Mouse (Mus musculus) hindbrain, embryonic 12.5 days (tissue): ENCODE results near the gene Ankrd10. TPM values are rescaled to one million over a fixed set of nuclear protein-coding genes. Genes with fewer than 3 reads are reported as not detected.
"Not testable (repeated sequence)": the region's sequence is repeated elsewhere in the genome, so short reads cannot be mapped to it uniquely, and the experiment has no call there.

ENCODE experiments used
- ATAC-seq: fragments of 200-750 bp; cut with Nextera tagmentation; 2 replicates; pipeline ENCODE4 v1.8.0; 2017; ENCODE audit warnings: moderate TSS enrichment; ENCODE audit not compliant: low FRiP score
- H3K27ac ChIP-seq: fragments of 300-500 bp; sonication (generic); 2 replicates; pipeline ENCODE4 v1.5.1; 2016; ENCODE audit warnings: mild to moderate bottlenecking
- H3K27me3 ChIP-seq: fragments of 300-500 bp; sonication (generic); 2 replicates; pipeline ENCODE4 v1.6.1; 2016; ENCODE audit warnings: mild to moderate bottlenecking
- H3K36me3 ChIP-seq: fragments of 300-500 bp; sonication (generic); 2 replicates; pipeline ENCODE4 v1.6.1; 2016; ENCODE audit warnings: mild to moderate bottlenecking
- H3K4me1 ChIP-seq: fragments of 300-500 bp; sonication (generic); 2 replicates; pipeline ENCODE4 v1.6.1; 2016
- H3K4me2 ChIP-seq: fragments of 300-500 bp; sonication (generic); replicated peaks from 2 replicates; pipeline ENCODE4 v1.6.1; 2016; ENCODE audit warnings: mild to moderate bottlenecking
- H3K4me3 ChIP-seq: fragments of 300-500 bp; sonication (generic); 2 replicates; pipeline ENCODE4 v1.5.1; 2016; ENCODE audit warnings: mild to moderate bottlenecking
- H3K9ac ChIP-seq: fragments of 300-500 bp; sonication (generic); 2 replicates; pipeline ENCODE4 v1.6.1; 2016; ENCODE audit warnings: mild to moderate bottlenecking, moderate library complexity
- H3K9me3 ChIP-seq: fragments of 300-500 bp; sonication (generic); replicated peaks from 2 replicates; pipeline ENCODE4 v1.6.1; 2016; ENCODE audit warnings: mild to moderate bottlenecking
- WGBS: fragments of 180-500 bp; shearing (Covaris S2); methylation state at CpG from one replicate; pipeline ENCODE4 v1.1.7; 2016; 5-methylcytosine and 5-hydroxymethylcytosine counted together
- microRNA-seq: library from miRNA; unstranded; fragments of <30 nt; microRNA quantifications from one replicate; pipeline ENCODE4, GENCODE M21; 2017
- polyA plus RNA-seq: library from polyadenylated mRNA; unstranded; fragments of >200 nt; fragmentation: Nextera tagmentation; extraction: Ambion mirVana; gene quantifications from 2 replicates; pipeline ENCODE4 v1.2.1, GENCODE M21; 2016

The Ankrd10 gene
- polyA plus RNA-seq, 1 experiment from 2014 or later: 110 TPM

DNA sequence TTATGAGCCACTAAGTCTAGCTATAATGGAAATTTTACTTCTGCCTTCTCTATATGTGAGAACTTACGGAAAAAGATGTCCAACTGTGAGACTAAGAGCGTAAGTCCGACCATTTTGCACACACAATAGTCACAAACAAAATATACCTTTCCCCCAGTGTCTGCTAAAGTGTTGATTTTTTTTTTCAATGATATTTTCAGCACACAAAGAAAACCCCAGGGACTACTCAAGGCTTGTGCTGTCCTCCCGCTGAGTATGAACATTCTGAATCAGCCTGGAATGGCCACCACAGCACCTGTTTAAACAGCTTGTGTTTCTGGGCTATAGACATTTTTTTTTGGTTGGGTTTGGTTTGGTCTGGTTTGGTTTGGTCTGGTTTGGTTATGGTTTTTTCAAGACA lies 64.8 kb downstream of the Ankrd10 start:
- Histone ChIP-seq H3K4me3 (no peak overlapping the region), H3K9me3 (no peaks in the 10 kb centered on the region), H3K36me3 (peaks cover 17% of the 10 kb centered on the region), H3K9ac (no peak overlapping the region), H3K27me3 (no peaks in the 10 kb centered on the region), H3K4me1 (no peaks in the 10 kb centered on the region), H3K4me2 (no peak overlapping the region), H3K27ac (no peak overlapping the region)
- no peak for ATAC-seq
- 92% methylated on average over 4 of the region's 4 CpGs for WGBS

DNA sequence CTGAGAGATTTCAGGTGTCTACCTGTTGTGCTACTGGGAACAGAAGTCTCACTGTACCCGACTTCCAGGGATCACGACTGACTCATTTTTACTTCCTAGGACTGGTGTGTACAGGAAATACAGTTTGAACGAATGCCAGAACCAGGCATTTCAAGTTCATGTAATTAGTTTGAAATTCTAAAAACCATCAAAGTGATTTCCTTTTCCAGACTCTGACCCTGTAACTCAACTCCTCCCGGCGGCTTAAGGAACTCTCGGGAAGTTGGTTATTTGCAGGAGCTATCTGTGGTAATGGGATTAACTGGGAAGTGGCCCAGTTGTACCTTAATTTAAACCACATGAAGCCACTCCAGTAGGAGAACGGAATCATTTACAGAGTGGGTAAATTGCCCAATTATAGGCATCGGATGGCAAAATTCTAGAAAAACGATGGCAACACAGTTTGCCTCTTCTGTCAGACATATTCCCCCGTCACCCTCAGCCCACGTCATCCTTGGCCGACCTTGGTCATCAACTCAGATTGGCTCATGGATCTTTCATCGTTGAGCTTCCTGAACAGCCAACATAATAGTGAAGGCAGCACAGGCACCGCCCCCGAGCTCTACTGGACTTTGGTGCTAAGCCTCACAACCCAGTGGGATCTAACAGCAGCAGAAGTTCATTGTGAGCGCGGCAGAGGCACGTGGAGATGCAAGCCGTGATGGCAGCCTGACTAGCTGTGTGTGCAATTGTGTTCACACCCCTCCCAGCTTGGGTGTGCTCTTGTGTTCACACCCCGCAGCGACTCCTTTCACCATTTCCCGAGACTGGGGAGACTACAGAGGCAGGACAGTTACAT lies 66.1 kb downstream of the Ankrd10 start:
- Histone ChIP-seq H3K27ac (no peak overlapping the region), H3K9ac (no peak overlapping the region), H3K4me3 (no peak overlapping the region), H3K4me2 (no peak overlapping the region), H3K27me3 (no peaks in the 10 kb centered on the region), H3K4me1 (no peaks in the 10 kb centered on the region), H3K36me3 (peaks cover 28% of the 10 kb centered on the region), H3K9me3 (no peaks in the 10 kb centered on the region)
- no peak for ATAC-seq
- 87% methylated on average over 22 of the region's 22 CpGs for WGBS

DNA sequence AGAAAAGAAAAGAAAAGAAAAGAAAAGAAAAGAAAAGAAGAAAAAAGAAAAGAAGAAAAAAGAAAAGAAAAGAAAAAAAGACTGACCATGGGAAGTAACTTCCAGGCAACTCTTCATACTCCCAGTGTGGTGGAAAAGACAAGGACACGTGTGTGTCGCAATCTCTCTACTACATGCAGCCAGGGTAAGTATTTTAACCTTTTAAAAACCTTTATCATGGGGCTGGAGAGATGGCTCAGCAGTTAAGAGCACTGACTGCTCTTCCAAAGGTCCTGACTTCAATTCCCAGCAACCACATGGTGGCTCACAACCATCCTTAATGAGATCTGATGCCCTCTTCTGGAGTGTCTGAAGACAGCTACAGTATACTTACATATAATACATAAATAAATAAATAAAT lies 67.4 kb downstream of the Ankrd10 start:
- not testable (repeated sequence) for H3K9ac ChIP-seq, H3K4me2 ChIP-seq, H3K9me3 ChIP-seq, H3K4me1 ChIP-seq, H3K27me3 ChIP-seq, H3K4me3 ChIP-seq, H3K27ac ChIP-seq, ATAC-seq
- WGBS: 92% methylated on average over 2 of the region's 2 CpGs
- H3K36me3 ChIP-seq: peaks cover 41% of the 10 kb centered on the region

DNA sequence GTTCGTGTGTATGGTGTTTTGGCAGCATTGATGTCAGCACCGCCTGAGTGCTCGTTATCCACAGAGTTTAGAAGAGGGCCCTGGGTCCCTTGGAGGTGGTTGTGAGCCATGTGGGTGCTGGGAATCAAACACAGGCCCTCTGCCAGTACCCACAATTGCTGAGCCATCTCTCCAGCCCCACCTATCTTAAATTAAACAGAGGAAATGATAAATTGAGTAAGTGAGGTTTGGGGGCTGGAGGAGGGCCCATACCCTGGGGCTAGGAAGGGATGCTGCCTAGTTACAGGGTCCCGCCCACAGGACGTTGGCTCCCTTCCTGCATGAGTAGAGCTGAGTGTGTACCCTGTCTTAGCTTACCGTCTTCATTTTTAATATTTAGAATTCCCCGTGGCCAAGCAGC lies 70.8 kb downstream of the Ankrd10 start:
- H3K4me1 ChIP-seq: peaks cover 6% of the 10 kb centered on the region
- H3K36me3 ChIP-seq: peaks cover 56% of the 10 kb centered on the region
- no peak overlapping the region for H3K9ac ChIP-seq
- no peak for ATAC-seq
- no peaks in the 10 kb centered on the region for H3K9me3 ChIP-seq
- H3K27me3 ChIP-seq: no peaks in the 10 kb centered on the region
- no peak overlapping the region for H3K4me3 ChIP-seq
- WGBS: 90% methylated on average over 7 of the region's 7 CpGs
- H3K4me2 ChIP-seq: no peak overlapping the region
- no peak overlapping the region for H3K27ac ChIP-seq

DNA sequence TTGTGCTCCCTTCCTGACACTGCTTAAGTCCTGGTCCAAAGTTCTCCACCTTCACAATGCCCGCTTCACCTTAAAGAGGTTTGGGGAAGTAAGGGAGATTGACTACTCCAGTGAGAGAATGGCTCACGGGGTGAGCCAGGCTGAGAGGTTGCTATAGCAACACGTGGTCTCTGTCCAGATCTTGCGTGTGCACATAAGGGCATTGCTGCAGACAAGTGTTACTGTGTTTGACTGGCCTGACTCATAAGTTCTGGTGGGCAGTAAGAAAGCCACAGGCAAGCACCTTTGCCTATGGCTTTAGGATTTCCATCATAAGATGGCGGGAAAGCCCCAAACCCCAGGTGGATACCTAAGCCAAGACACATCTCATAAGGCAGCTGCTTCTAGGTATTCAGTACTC lies 71.3 kb downstream of the Ankrd10 start:
- Histone ChIP-seq H3K36me3 (peaks cover 56% of the 10 kb centered on the region), H3K4me2 (no peak overlapping the region), H3K27me3 (no peaks in the 10 kb centered on the region), H3K9ac (no peak overlapping the region), H3K9me3 (no peaks in the 10 kb centered on the region), H3K4me1 (peaks cover 11% of the 10 kb centered on the region), H3K4me3 (no peak overlapping the region), H3K27ac (no peak overlapping the region)
- no peak for ATAC-seq
- WGBS: 96% methylated on average over 5 of the region's 5 CpGs

Small RNAs within 50 kb of the gene (microRNA-seq; reads per million reads assigned to microRNA genes)
- not detected for gene Mir7238

Other genes starting within 250 kb of the Ankrd10 start
- 0.79 and 1.6 TPM in 2 replicates for gene Rab20, start 157.0 kb downstream of the Ankrd10 start, polyA plus RNA-seq
- gene Naxd, start 138.3 kb downstream of the Ankrd10 start, polyA plus RNA-seq: 109 and 121 TPM in 2 replicates
- 17.9 and 20.6 TPM in 2 replicates for gene Cars2, start 85.0 kb downstream of the Ankrd10 start, polyA plus RNA-seq
- gene Ing1, start 80.2 kb downstream of the Ankrd10 start, polyA plus RNA-seq: 53.4 and 57.5 TPM in 2 replicates
- gene 1700016D06Rik, start 65.3 kb upstream of the Ankrd10 start, polyA plus RNA-seq: not detected in 2 replicates
- gene Arhgef7, start 92.0 kb upstream of the Ankrd10 start, polyA plus RNA-seq: 73.9 and 85.1 TPM in 2 replicates
- gene Tex29, start 204.7 kb upstream of the Ankrd10 start, polyA plus RNA-seq: 0.27 TPM in 1 of 2 replicates, not detected in the other